Mouse (Mus musculus) left cerebral cortex, adult 11 months (tissue): ENCODE measurements around the gene Npb.

Source experiments
- DNase-seq: peaks from one replicate; pipeline ENCODE4 v3.0.0; 2022; ENCODE audit warnings: low spot score

The Npb gene

GRCm38 (mm10) chr11:120615167-120615566 lies 6.9 kb downstream of the Npb start:
- DNase-seq: no peak

- no peak for DNase-seq
Observed at GRCm38 (mm10) chr11:120615606-120616203, 7.4 kb downstream of the Npb start.

GRCm38 (mm10) chr11:120616617-120617294 lies 8.5 kb downstream of the Npb start:
- no peak for DNase-seq

GRCm38 (mm10) chr11:120617519-120618112 lies 9.3 kb downstream of the Npb start, which contains the start of gene Pcyt2:
Gene Pcyt2 (minus strand): TSS chr11:120617936.
- DNase-seq: peak; percentile 88

- DNase-seq: no peak
Observed at GRCm38 (mm10) chr11:120618619-120619535, 10.6 kb downstream of the Npb start.

- no peak for DNase-seq
Observed at GRCm38 (mm10) chr11:120620195-120620594, 11.9 kb downstream of the Npb start.

- DNase-seq: no peak
Observed at GRCm38 (mm10) chr11:120622805-120623204, 14.5 kb downstream of the Npb start.

GRCm38 (mm10) chr11:120623961-120624679 lies 15.8 kb downstream of the Npb start:
- DNase-seq: no peak

GRCm38 (mm10) chr11:120624680-120625111 lies 16.4 kb downstream of the Npb start:
- peak; percentile 75 for DNase-seq

GRCm38 (mm10) chr11:120625152-120625775 lies 17.0 kb downstream of the Npb start, which contains the start of gene Sirt7:
Gene Sirt7 (minus strand): TSS chr11:120625240.
- no peak for DNase-seq

GRCm38 (mm10) chr11:120626785-120627467 lies 18.6 kb downstream of the Npb start:
- DNase-seq: no peak

GRCm38 (mm10) chr11:120627468-120628300 lies 19.4 kb downstream of the Npb start:
- no peak for DNase-seq

- no peak for DNase-seq
Observed at GRCm38 (mm10) chr11:120628601-120629340, 20.5 kb downstream of the Npb start.

- no peak for DNase-seq
Observed at GRCm38 (mm10) chr11:120629341-120629730, 21.1 kb downstream of the Npb start.

- no peak for DNase-seq
Observed at GRCm38 (mm10) chr11:120629911-120630310, 21.6 kb downstream of the Npb start.

- DNase-seq: no peak
Observed at GRCm38 (mm10) chr11:120630401-120630871, 22.2 kb downstream of the Npb start.

- DNase-seq: no peak
Observed at GRCm38 (mm10) chr11:120630881-120631725, 22.8 kb downstream of the Npb start.
